Mouse (Mus musculus) cortical plate, adult 2 months (tissue): ENCODE measurements around the gene Arhgap23.

Experiments
- CTCF ChIP-seq: fragments of 200-500 bp; IDR thresholded peaks from 2 replicates; pipeline ENCODE4 v1.5.1; 2011; ENCODE audit warnings: mild to moderate bottlenecking, control low read depth, low read length; ENCODE audit not compliant: insufficient read depth; ENCODE audit errors: extremely low read depth
- POLR2A ChIP-seq: fragments of 200-500 bp; IDR thresholded peaks from 2 replicates; pipeline ENCODE4 v1.6.1; 2011; ENCODE audit warnings: mild to moderate bottlenecking, low read length, control low read depth; ENCODE audit not compliant: insufficient read depth; ENCODE audit errors: extremely low read depth

GRCm38 (mm10) chr11:97521741-97522474 is 106.6 kb downstream of the Arhgap23 start:
- no peak for TF ChIP-seq CTCF
- no peak for TF ChIP-seq POLR2A
